Mouse (Mus musculus) heart, postnatal 0 days (tissue): ENCODE data around the gene Nr6a1. TPM values are rescaled to one million over a fixed set of nuclear protein-coding genes. Genes with fewer than 3 reads are reported as not detected.

ENCODE experiments used
- ATAC-seq: fragments of 200-750 bp; cut with Nextera tagmentation; 2 replicates; pipeline ENCODE4 v1.8.0; 2017; ENCODE audit warnings: low read depth, moderate number of reproducible peaks, moderate library complexity; ENCODE audit not compliant: insufficient read depth
- DNase-seq: peaks from one replicate; pipeline ENCODE4 v3.0.0-alpha.2; 2016; ENCODE audit warnings: low spot score
- H3K27ac ChIP-seq: fragments of 300-500 bp; sonication (generic); 2 replicates; pipeline ENCODE4 v1.5.1; 2014; ENCODE audit warnings: low read depth, mild to moderate bottlenecking
- H3K27me3 ChIP-seq: fragments of 300-500 bp; sonication (generic); 2 replicates; pipeline ENCODE4 v1.6.1; 2014; ENCODE audit warnings: low read length, mixed read lengths; ENCODE audit not compliant: control insufficient read depth, insufficient read depth
- H3K36me3 ChIP-seq: fragments of 300-500 bp; sonication (generic); replicated peaks from 2 replicates; pipeline ENCODE4 v1.6.1; 2014; ENCODE audit warnings: low read length, mixed read lengths; ENCODE audit not compliant: control insufficient read depth, insufficient read depth
- H3K4me1 ChIP-seq: fragments of 300-500 bp; sonication (generic); 2 replicates; pipeline ENCODE4 v1.6.1; 2014; ENCODE audit warnings: antibody characterized with exemption; ENCODE audit not compliant: control insufficient read depth, insufficient read depth
- H3K4me2 ChIP-seq: fragments of 300-500 bp; sonication (generic); 2 replicates; pipeline ENCODE4 v1.6.1; 2014; ENCODE audit warnings: low read depth, mild to moderate bottlenecking, low read length, moderate library complexity
- H3K4me3 ChIP-seq: fragments of 300-500 bp; sonication (generic); 2 replicates; pipeline ENCODE4 v1.5.1; 2014; ENCODE audit warnings: low read depth, low read length
- H3K9ac ChIP-seq: fragments of 300-500 bp; sonication (generic); replicated peaks from 2 replicates; pipeline ENCODE4 v1.6.1; 2014; ENCODE audit warnings: low read depth, low read length, mixed read lengths
- H3K9me3 ChIP-seq: fragments of 300-500 bp; sonication (generic); replicated peaks from 2 replicates; pipeline ENCODE4 v1.6.1; 2016; ENCODE audit warnings: low read length; ENCODE audit not compliant: control insufficient read depth
- CTCF ChIP-seq: IDR thresholded peaks from 2 replicates; pipeline ENCODE4 v1.5.1; 2016; ENCODE audit warnings: antibody characterized with exemption, control low read depth, low read depth
- EP300 ChIP-seq: IDR thresholded peaks from 2 replicates; pipeline ENCODE4 v1.6.1; 2016; ENCODE audit warnings: antibody characterized with exemption, low read depth
- WGBS: fragments of 180-500 bp; shearing (Covaris S2); extraction: QIAGEN DNeasy Blood & Tissue Kit; methylation state at CpG from one replicate; pipeline ENCODE4 v1.1.7; 2014; 5-methylcytosine and 5-hydroxymethylcytosine counted together
- polyA plus RNA-seq: library from polyadenylated mRNA; unstranded; fragments of >200 nt; fragmentation: Nextera tagmentation; extraction: Ambion mirVana; gene quantifications from 2 replicates; pipeline ENCODE4 v1.2.1, GENCODE M21; 2015
- total RNA-seq: library from RNA; depleted of rRNA; stranded (reverse); fragments of >200 nt; gene quantifications from 2 replicates; pipeline ENCODE4 v1.2.3, GENCODE M21; 2014; ENCODE audit warnings: low replicate concordance

The Nr6a1 gene
- total and polyA plus RNA-seq, 2 experiments from 2014 or later: 0.31 to 0.99 TPM

GRCm38 (mm10) chr2:38695770-38696169, 231.7 kb downstream of the Nr6a1 start:
- WGBS: 60% methylated on average over 9 of the region's 9 CpGs
- Histone ChIP-seq H3K27me3 (peaks cover 36% of the 10 kb centered on the region), H3K36me3 (no peaks in the 10 kb centered on the region), H3K9me3 (no peaks in the 10 kb centered on the region), H3K27ac (no peak overlapping the region), H3K4me1 (no peaks in the 10 kb centered on the region), H3K4me3 (no peak overlapping the region), H3K9ac (no peak overlapping the region), H3K4me2 (no peak overlapping the region)
- DNase-seq (no peak), ATAC-seq (no peak)
- TF ChIP-seq CTCF: no peak
- TF ChIP-seq EP300: no peak

GRCm38 (mm10) chr2:38691542-38691941, 235.9 kb downstream of the Nr6a1 start:
- 12% methylated on average over 8 of the region's 8 CpGs for WGBS

GRCm38 (mm10) chr2:38689881-38690280, 237.6 kb downstream of the Nr6a1 start:
- ATAC-seq (no peak), DNase-seq (no peak)
- Histone ChIP-seq H3K4me3 (no peak overlapping the region), H3K27ac (no peak overlapping the region), H3K27me3 (peaks cover 38% of the 10 kb centered on the region), H3K4me1 (no peaks in the 10 kb centered on the region), H3K4me2 (no peak overlapping the region), H3K36me3 (no peaks in the 10 kb centered on the region), H3K9me3 (no peaks in the 10 kb centered on the region), H3K9ac (no peak overlapping the region)
- WGBS: 58% methylated on average over 1 of the region's 1 CpGs
- TF ChIP-seq CTCF: no peak
- no peak for TF ChIP-seq EP300

More at GRCm38 (mm10) chr2:38691542-38691941, 235.9 kb downstream of the Nr6a1 start:
- no peak overlapping the region for H3K4me3 ChIP-seq
- H3K4me1 ChIP-seq: no peaks in the 10 kb centered on the region
- H3K27me3 ChIP-seq: peaks cover 46% of the 10 kb centered on the region
- H3K27ac ChIP-seq: no peak overlapping the region
- no peaks in the 10 kb centered on the region for H3K9me3 ChIP-seq
- no peaks in the 10 kb centered on the region for H3K36me3 ChIP-seq
- ATAC-seq: no peak
- H3K4me2 ChIP-seq: no peak overlapping the region
- no peak overlapping the region for H3K9ac ChIP-seq
- DNase-seq: no peak
- TF ChIP-seq CTCF: peak; percentile 43
- no peak for TF ChIP-seq EP300

- peak; percentile 35 for TF ChIP-seq CTCF
- TF ChIP-seq EP300: no peak
- Histone ChIP-seq H3K36me3 (no peaks in the 10 kb centered on the region), H3K27ac (no peak overlapping the region), H3K4me3 (peak overlapping the region; percentile 30), H3K4me1 (no peaks in the 10 kb centered on the region), H3K9ac (no peak overlapping the region), H3K27me3 (peaks cover 38% of the 10 kb centered on the region), H3K4me2 (peak overlapping the region; percentile 56), H3K9me3 (no peaks in the 10 kb centered on the region)
- DNase-seq (no peak), ATAC-seq (peak; percentile 42)
- 5% methylated on average over 27 of the region's 29 CpGs for WGBS
Observed at GRCm38 (mm10) chr2:38688791-38689520, 238.5 kb downstream of the Nr6a1 start.

- ATAC-seq: no peak
- 66% methylated on average over 3 of the region's 3 CpGs for WGBS
- no peak overlapping the region for H3K4me2 ChIP-seq
- H3K27me3 ChIP-seq: peaks cover 31% of the 10 kb centered on the region
- no peaks in the 10 kb centered on the region for H3K36me3 ChIP-seq
- no peak for DNase-seq
- no peak overlapping the region for H3K4me3 ChIP-seq
- TF ChIP-seq CTCF: no peak
- TF ChIP-seq EP300: no peak
- no peaks in the 10 kb centered on the region for H3K9me3 ChIP-seq
- H3K9ac ChIP-seq: no peak overlapping the region
- H3K4me1 ChIP-seq: no peaks in the 10 kb centered on the region
- no peak overlapping the region for H3K27ac ChIP-seq
Observed at GRCm38 (mm10) chr2:38685746-38686145, 241.7 kb downstream of the Nr6a1 start.

- H3K27me3 ChIP-seq: peaks cover 7% of the 10 kb centered on the region; the same call in 1 of the 2 replicates
- no peak overlapping the region for H3K4me3 ChIP-seq
- no peaks in the 10 kb centered on the region for H3K9me3 ChIP-seq
- no peaks in the 10 kb centered on the region for H3K4me1 ChIP-seq
- no peak for ATAC-seq
- DNase-seq: no peak
- H3K27ac ChIP-seq: no peak overlapping the region
- TF ChIP-seq EP300 (no peak), CTCF (no peak)
- no peaks in the 10 kb centered on the region for H3K36me3 ChIP-seq
- H3K9ac ChIP-seq: no peak overlapping the region
- 60% methylated on average over 5 of the region's 5 CpGs for WGBS
- H3K4me2 ChIP-seq: no peak overlapping the region
Observed at GRCm38 (mm10) chr2:38683083-38683482, 244.4 kb downstream of the Nr6a1 start.
